Mouse (Mus musculus) stomach, embryonic 15.5 days (tissue): ENCODE data around the gene Ms4a10. TPM values are rescaled to one million over a fixed set of nuclear protein-coding genes. Genes with fewer than 3 reads are reported as not detected.
A peak's percentile ranks its signal among the peaks of the same experiment; 100 is the strongest.

Experiments used
- ATAC-seq: fragments of 200-750 bp; cut with Nextera tagmentation; 2 replicates; pipeline ENCODE4 v1.8.0; 2017; ENCODE audit warnings: low read depth, moderate number of reproducible peaks, moderate TSS enrichment; ENCODE audit not compliant: insufficient read depth, low FRiP score
- H3K27ac ChIP-seq: fragments of 300-500 bp; sonication (generic); 2 replicates; pipeline ENCODE4 v1.5.1; 2015; ENCODE audit warnings: mild to moderate bottlenecking, inconsistent platforms
- H3K27me3 ChIP-seq: fragments of 300-500 bp; sonication (generic); replicated peaks from 2 replicates; pipeline ENCODE4 v1.6.1; 2015; ENCODE audit warnings: inconsistent platforms
- H3K36me3 ChIP-seq: fragments of 300-500 bp; sonication (generic); 2 replicates; pipeline ENCODE4 v1.6.1; 2015; ENCODE audit warnings: inconsistent platforms
- H3K4me1 ChIP-seq: fragments of 300-500 bp; sonication (generic); 2 replicates; pipeline ENCODE4 v1.6.1; 2015; ENCODE audit warnings: inconsistent platforms
- H3K4me2 ChIP-seq: fragments of 300-500 bp; sonication (generic); 2 replicates; pipeline ENCODE4 v1.6.1; 2015; ENCODE audit warnings: mild to moderate bottlenecking, inconsistent platforms
- H3K4me3 ChIP-seq: fragments of 300-500 bp; sonication (generic); replicated peaks from 2 replicates; pipeline ENCODE4 v1.5.1; 2015; ENCODE audit warnings: inconsistent platforms
- H3K9ac ChIP-seq: fragments of 300-500 bp; sonication (generic); 2 replicates; pipeline ENCODE4 v1.6.1; 2015; ENCODE audit warnings: inconsistent platforms
- H3K9me3 ChIP-seq: fragments of 300-500 bp; sonication (generic); 2 replicates; pipeline ENCODE4 v1.6.1; 2016; ENCODE audit warnings: inconsistent platforms
- WGBS: fragments of 180-500 bp; shearing (Covaris S2); methylation state at CpG from one replicate; pipeline ENCODE4 v1.1.7; 2015; 5-methylcytosine and 5-hydroxymethylcytosine counted together
- polyA plus RNA-seq: library from polyadenylated mRNA; unstranded; fragments of >200 nt; fragmentation: Nextera tagmentation; extraction: Ambion mirVana; gene quantifications from 2 replicates; pipeline ENCODE4 v1.2.1, GENCODE M21; 2015

The Ms4a10 gene
- polyA plus RNA-seq, 1 experiment from 2014 or later, result 7.0 TPM

GRCm38 (mm10) chr19:10936077-10936476, 38.4 kb downstream of the Ms4a10 start:
- H3K4me1 ChIP-seq, result peaks cover 10% of the 10 kb centered on the region
- H3K4me3 ChIP-seq, result no peak overlapping the region
- 89% methylated on average over 5 of the region's 5 CpGs for WGBS
- no peaks in the 10 kb centered on the region for H3K36me3 ChIP-seq
- H3K9ac ChIP-seq, result no peak overlapping the region
- H3K9me3 ChIP-seq, result no peaks in the 10 kb centered on the region
- no peak overlapping the region for H3K27ac ChIP-seq
- ATAC-seq, result no peak
- H3K27me3 ChIP-seq, result no peaks in the 10 kb centered on the region
- H3K4me2 ChIP-seq, result no peak overlapping the region

GRCm38 (mm10) chr19:10935029-10935428, 39.4 kb downstream of the Ms4a10 start:
- WGBS, result 46% methylated on average over 5 of the region's 5 CpGs
- Histone ChIP-seq H3K27ac (0 out of 2 replicates have a peak overlapping the region, but pooled peaks have one; percentile 27), H3K27me3 (no peaks in the 10 kb centered on the region), H3K4me2 (no peak overlapping the region), H3K9me3 (no peaks in the 10 kb centered on the region), H3K9ac (no peak overlapping the region), H3K4me1 (no peaks in the 10 kb centered on the region), H3K4me3 (no peak overlapping the region), H3K36me3 (no peaks in the 10 kb centered on the region)
- no peak for ATAC-seq

GRCm38 (mm10) chr19:10930641-10931040, 43.8 kb downstream of the Ms4a10 start:
- ATAC-seq, result no peak
- WGBS, result 71% methylated on average over 2 of the region's 2 CpGs
- H3K9ac ChIP-seq, result no peak overlapping the region
- H3K4me1 ChIP-seq, result no peaks in the 10 kb centered on the region; the same call in 1 of the 2 replicates
- no peaks in the 10 kb centered on the region for H3K36me3 ChIP-seq
- no peak overlapping the region for H3K27ac ChIP-seq
- H3K27me3 ChIP-seq, result no peaks in the 10 kb centered on the region
- H3K4me3 ChIP-seq, result no peak overlapping the region
- no peaks in the 10 kb centered on the region for H3K9me3 ChIP-seq
- no peak overlapping the region for H3K4me2 ChIP-seq

- H3K27ac ChIP-seq, result no peak overlapping the region
- H3K9ac ChIP-seq, result no peak overlapping the region
- no peak overlapping the region for H3K4me3 ChIP-seq
- H3K27me3 ChIP-seq, result no peaks in the 10 kb centered on the region
- 54% methylated on average over 4 of the region's 4 CpGs for WGBS
- no peak for ATAC-seq
- no peak overlapping the region for H3K4me2 ChIP-seq
- H3K4me1 ChIP-seq, result no peaks in the 10 kb centered on the region; the same call in 1 of the 2 replicates
- H3K9me3 ChIP-seq, result no peaks in the 10 kb centered on the region
- H3K36me3 ChIP-seq, result no peaks in the 10 kb centered on the region
These were observed 47.8 kb downstream of the Ms4a10 start for GRCm38 (mm10) chr19:10926666-10927065.

- Histone ChIP-seq H3K4me1 (no peaks in the 10 kb centered on the region; the same call in 1 of the 2 replicates), H3K9ac (no peak overlapping the region), H3K27ac (no peak overlapping the region), H3K36me3 (no peaks in the 10 kb centered on the region), H3K4me3 (no peak overlapping the region), H3K9me3 (no peaks in the 10 kb centered on the region), H3K4me2 (no peak overlapping the region), H3K27me3 (no peaks in the 10 kb centered on the region)
- no peak for ATAC-seq
- 51% methylated on average over 6 of the region's 6 CpGs for WGBS
These were observed 48.3 kb downstream of the Ms4a10 start for GRCm38 (mm10) chr19:10926123-10926621.

- Histone ChIP-seq H3K27ac (no peak overlapping the region), H3K4me3 (no peak overlapping the region), H3K36me3 (no peaks in the 10 kb centered on the region), H3K4me1 (no peaks in the 10 kb centered on the region; the same call in 1 of the 2 replicates), H3K4me2 (no peak overlapping the region), H3K27me3 (no peaks in the 10 kb centered on the region), H3K9me3 (no peaks in the 10 kb centered on the region), H3K9ac (no peak overlapping the region)
- WGBS, result 39% methylated on average over 4 of the region's 4 CpGs
- no peak for ATAC-seq
These were observed 50.2 kb downstream of the Ms4a10 start for GRCm38 (mm10) chr19:10924220-10924619.

- H3K4me1 ChIP-seq, result no peaks in the 10 kb centered on the region; the same call in 1 of the 2 replicates
- H3K4me3 ChIP-seq, result no peak overlapping the region
- H3K9ac ChIP-seq, result no peak overlapping the region
- H3K27me3 ChIP-seq, result no peaks in the 10 kb centered on the region; the same call in 1 of the 2 replicates
- no peak overlapping the region for H3K27ac ChIP-seq
- no peaks in the 10 kb centered on the region for H3K9me3 ChIP-seq
- WGBS, result 73% methylated on average over 3 of the region's 3 CpGs
- no peak for ATAC-seq
- H3K36me3 ChIP-seq, result no peaks in the 10 kb centered on the region
- no peak overlapping the region for H3K4me2 ChIP-seq
These were observed 53.4 kb downstream of the Ms4a10 start for GRCm38 (mm10) chr19:10921058-10921457.

GRCm38 (mm10) chr19:10920532-10920931, 53.9 kb downstream of the Ms4a10 start, which contains the start of gene Zp1:
Gene Zp1 (minus strand): TSS chr19:10920632.
- H3K9ac ChIP-seq, result no peak within 1 kb of the TSS
- no peaks in the 10 kb centered on the region; the same call in 1 of the 2 replicates for H3K4me1 ChIP-seq
- no peaks in the 10 kb centered on the region for H3K36me3 ChIP-seq
- no peak for ATAC-seq
- no peak within 1 kb of the TSS for H3K4me3 ChIP-seq
- H3K9me3 ChIP-seq, result no peaks in the 10 kb centered on the region
- H3K27ac ChIP-seq, result no peak within 1 kb of the TSS
- WGBS, result 65% methylated on average over 2 of the region's 2 CpGs
- no peak within 1 kb of the TSS for H3K4me2 ChIP-seq
- H3K27me3 ChIP-seq, result no peaks in the 10 kb centered on the region; the same call in 1 of the 2 replicates

- Histone ChIP-seq H3K4me1 (no peaks in the 10 kb centered on the region; the same call in 1 of the 2 replicates), H3K9me3 (no peaks in the 10 kb centered on the region), H3K27ac (no peak overlapping the region), H3K4me3 (no peak overlapping the region), H3K9ac (no peak overlapping the region), H3K27me3 (no peaks in the 10 kb centered on the region; the same call in 1 of the 2 replicates), H3K36me3 (no peaks in the 10 kb centered on the region), H3K4me2 (no peak overlapping the region)
- 89% methylated on average over 10 of the region's 10 CpGs for WGBS
- ATAC-seq, result no peak
These were observed 56.0 kb downstream of the Ms4a10 start for GRCm38 (mm10) chr19:10918321-10918991.

- Histone ChIP-seq H3K4me2 (no peak overlapping the region), H3K27ac (no peak overlapping the region), H3K4me1 (peaks cover 1% of the 10 kb centered on the region; the same call in 1 of the 2 replicates), H3K9ac (no peak overlapping the region), H3K9me3 (no peaks in the 10 kb centered on the region), H3K4me3 (no peak overlapping the region), H3K36me3 (no peaks in the 10 kb centered on the region), H3K27me3 (no peaks in the 10 kb centered on the region; the same call in 1 of the 2 replicates)
- ATAC-seq, result no peak
- WGBS, result 50% methylated on average over 5 of the region's 5 CpGs
These were observed 58.0 kb downstream of the Ms4a10 start for GRCm38 (mm10) chr19:10916506-10916905.

- WGBS, result 57% methylated on average over 2 of the region's 2 CpGs
- Histone ChIP-seq H3K4me1 (peaks cover 2% of the 10 kb centered on the region), H3K27ac (no peak overlapping the region), H3K27me3 (no peaks in the 10 kb centered on the region; the same call in 1 of the 2 replicates), H3K4me2 (no peak overlapping the region), H3K9ac (no peak overlapping the region), H3K9me3 (no peaks in the 10 kb centered on the region), H3K4me3 (no peak overlapping the region), H3K36me3 (no peaks in the 10 kb centered on the region)
- no peak for ATAC-seq
These were observed 59.6 kb downstream of the Ms4a10 start for GRCm38 (mm10) chr19:10914870-10915269.

GRCm38 (mm10) chr19:10914291-10914690, 60.2 kb downstream of the Ms4a10 start:
- H3K9ac ChIP-seq, result no peak overlapping the region

More at GRCm38 (mm10) chr19:10914291-10914690, 60.2 kb downstream of the Ms4a10 start:
- no peak for ATAC-seq
- Histone ChIP-seq H3K36me3 (no peaks in the 10 kb centered on the region), H3K4me2 (no peak overlapping the region), H3K4me3 (no peak overlapping the region), H3K27ac (no peak overlapping the region), H3K9me3 (no peaks in the 10 kb centered on the region), H3K27me3 (no peaks in the 10 kb centered on the region; the same call in 1 of the 2 replicates), H3K4me1 (peaks cover 2% of the 10 kb centered on the region)
- 36% methylated on average over 7 of the region's 7 CpGs for WGBS
